Mouse (Mus musculus) liver, adult 2 months (tissue): ENCODE results near the gene Hsd3b6.

Experiments used
- CTCF ChIP-seq: fragments of 200-500 bp; IDR thresholded peaks from 2 replicates; pipeline ENCODE4 v1.5.1; 2011; ENCODE audit warnings: low read depth, low read length, control low read depth
- POLR2A ChIP-seq: fragments of 200-500 bp; IDR thresholded peaks from 2 replicates; pipeline ENCODE4 v1.6.1; 2011; ENCODE audit warnings: low read length, control low read depth; ENCODE audit not compliant: insufficient read depth; ENCODE audit errors: extremely low read depth

DNA sequence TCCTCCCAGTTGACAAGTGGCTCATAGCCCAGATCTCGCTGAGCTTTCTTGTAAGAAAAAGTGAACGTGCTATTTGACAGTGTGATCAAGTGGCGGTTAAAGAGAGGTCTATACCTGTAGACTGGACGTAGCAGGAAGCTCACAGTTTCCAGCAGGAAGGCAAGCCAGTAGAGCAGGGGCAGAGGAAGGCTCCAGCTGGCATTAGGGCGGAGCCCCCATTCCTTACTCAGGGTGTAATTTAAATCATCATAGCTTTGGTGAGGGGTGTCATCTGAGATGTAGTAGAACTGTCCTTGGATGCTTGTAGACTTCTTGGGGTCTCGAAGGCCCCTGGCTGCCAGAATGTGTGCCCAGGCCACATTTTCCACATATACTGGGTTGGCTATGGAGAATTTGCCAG lies 38.4 kb upstream of the Hsd3b6 start:
- no peak for TF ChIP-seq CTCF
- TF ChIP-seq POLR2A: no peak
